Mouse (Mus musculus) telencephalon, adult 2 months (tissue): ENCODE measurements around the gene Ciz1.

Source experiments
- DNase-seq: peaks from one replicate; pipeline ENCODE4 v3.0.0-alpha.2; 2011; ENCODE audit warnings: low read depth, low spot score

The Ciz1 gene

GRCm38 (mm10) chr2:32376963-32377362 is 24.8 kb downstream of the Ciz1 start:
- DNase-seq: peak; percentile 68

- no peak for DNase-seq
These were observed 27.9 kb downstream of the Ciz1 start for GRCm38 (mm10) chr2:32380001-32380500.

DNA sequence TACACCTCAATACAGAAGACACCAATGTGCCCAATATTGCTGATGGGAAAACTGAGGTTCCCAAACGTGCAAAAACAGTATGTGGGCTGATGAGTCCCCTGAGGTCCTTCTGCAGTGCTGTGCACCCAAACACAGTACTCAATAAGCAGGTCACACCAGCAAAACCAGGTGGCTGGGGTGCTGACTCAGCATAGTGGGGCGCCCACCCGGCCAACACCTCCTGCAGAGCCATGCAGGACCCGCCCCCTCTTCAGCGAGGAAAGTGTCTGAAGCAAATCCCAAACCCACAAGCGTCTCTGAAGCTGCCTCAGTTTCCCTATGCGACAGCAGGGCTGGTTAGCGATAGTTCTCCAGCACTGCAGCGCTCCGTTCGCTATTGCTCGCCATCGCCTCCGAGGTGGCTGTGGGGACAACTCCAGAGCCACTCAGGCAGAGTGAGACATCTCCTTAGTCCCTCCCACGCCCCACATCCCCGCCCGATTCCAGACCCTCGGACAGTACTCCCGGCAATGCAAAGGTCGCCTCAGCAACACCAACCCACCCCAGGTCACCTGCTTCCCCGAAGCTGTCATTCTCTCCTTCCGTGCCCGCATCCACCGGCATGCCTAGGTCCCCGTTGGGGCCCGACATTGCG is 29.1 kb downstream of the Ciz1 start:
- no peak for DNase-seq

- peak; percentile 81 for DNase-seq
These were observed 29.7 kb downstream of the Ciz1 start, which contains the start of gene 1110008P14Rik for GRCm38 (mm10) chr2:32381775-32382223. Gene 1110008P14Rik (minus strand): TSS chr2:32381938.

- peak; percentile 52 for DNase-seq
These were observed 30.6 kb downstream of the Ciz1 start for GRCm38 (mm10) chr2:32382689-32383088.

DNA sequence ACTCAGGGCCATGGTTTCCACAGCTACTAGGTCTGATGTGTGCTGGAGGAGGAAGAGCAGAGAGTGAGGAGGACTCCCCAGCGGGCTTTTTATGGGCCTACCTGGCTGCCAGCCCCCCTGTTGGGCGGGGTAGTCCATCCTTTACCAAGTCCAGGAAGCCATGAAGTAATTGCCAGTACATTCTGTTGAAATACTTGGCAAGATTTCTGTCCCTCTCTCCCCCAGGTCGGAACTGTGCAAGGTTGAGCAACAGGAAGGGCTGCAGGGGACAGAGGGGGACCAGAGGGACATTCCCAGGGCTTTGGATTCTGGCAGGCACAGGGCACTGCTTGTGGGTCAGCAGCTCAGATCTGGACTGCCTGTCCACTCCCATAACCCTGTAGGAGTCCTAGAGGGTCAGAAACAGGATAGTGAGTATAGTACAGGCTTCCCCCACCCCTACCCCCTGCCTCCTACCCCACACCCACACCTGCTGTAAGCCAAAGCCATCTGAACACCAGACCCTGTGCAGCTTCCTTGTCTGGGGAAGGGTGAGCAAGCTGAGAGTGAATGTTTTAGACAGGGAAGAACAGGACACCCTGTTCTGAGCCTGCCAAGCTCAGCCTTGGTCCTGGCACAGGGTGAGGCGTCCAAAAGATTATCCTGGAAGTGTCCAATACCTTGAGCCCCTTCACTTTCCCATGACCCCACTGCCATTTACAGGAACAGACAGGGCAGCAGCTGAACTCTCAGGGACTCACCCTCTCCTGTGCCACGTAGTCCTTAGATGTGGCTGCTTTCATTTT is 35.8 kb downstream of the Ciz1 start, which contains the start of gene Lcn2:
Lcn2 (minus strand) TSS at position 547 of the 785 bp plus-strand sequence.
- DNase-seq: no peak

GRCm38 (mm10) chr2:32389157-32389556 is 37.0 kb downstream of the Ciz1 start:
- no peak for DNase-seq

- DNase-seq: no peak
These were observed 38.7 kb downstream of the Ciz1 start for GRCm38 (mm10) chr2:32390871-32391270.

- no peak for DNase-seq
These were observed 39.9 kb downstream of the Ciz1 start for GRCm38 (mm10) chr2:32392063-32392462.

GRCm38 (mm10) chr2:32394973-32395372 is 42.8 kb downstream of the Ciz1 start:
- no peak for DNase-seq

DNA sequence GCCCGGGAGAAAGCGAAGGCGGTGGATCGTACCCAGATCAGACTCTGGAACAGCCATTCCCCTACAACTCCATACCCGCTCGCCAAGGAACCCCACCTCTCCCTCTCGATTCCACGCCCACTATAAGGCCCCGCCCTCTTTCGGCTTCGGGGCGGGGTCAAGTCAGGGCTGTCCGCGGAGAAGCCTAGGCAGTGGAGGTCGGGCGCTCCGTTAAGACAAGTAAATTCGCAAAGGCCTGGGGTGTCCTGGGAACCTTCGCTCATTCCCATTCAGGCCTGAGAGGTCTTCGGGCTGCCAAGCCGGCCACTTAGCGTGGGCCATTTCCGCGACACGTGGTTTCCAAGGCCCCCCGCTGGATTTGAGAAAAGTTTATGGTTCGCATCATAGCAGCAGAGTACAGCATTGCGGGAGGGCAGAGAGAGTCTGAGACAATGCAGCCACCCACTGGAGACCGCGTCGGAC is 43.4 kb downstream of the Ciz1 start, which contains the start of gene Ptges2:
Ptges2 (plus strand) TSS at position 413 of the 462 bp plus-strand sequence.
- DNase-seq: peak; percentile 95

DNA sequence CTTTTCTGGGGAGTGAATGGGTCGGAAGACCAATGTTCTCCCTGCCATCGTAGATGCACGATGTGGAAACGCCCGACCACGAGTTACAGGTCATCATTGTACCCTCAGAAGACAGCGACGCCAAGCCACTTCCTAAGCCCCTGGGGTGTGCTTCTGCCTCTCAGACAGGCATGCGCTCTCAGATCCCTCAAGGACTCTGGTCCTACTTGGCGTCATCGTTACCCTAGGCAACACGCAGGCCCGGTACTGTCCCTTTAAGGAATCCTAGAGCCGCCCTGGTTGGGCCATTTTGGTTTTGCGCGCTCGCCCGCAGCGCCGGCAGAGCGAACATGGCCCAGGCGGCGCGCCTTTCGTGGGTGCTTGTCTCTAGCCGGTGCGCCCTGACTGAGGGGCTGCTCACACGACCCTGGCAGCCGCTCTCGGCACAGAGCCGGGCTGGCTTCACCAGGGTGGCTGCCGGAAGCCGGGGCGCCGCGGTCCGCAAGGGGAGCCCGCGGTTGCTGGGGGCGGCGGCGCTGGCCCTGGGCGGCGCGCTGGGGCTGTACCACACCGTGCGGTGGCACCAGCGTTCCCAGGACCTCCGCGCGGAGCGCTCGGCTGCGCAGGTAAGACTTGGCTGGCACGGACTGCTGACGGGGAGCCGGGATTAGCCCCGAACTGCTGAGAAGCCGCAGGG is 44.0 kb downstream of the Ciz1 start:
- peak; percentile 97 for DNase-seq

GRCm38 (mm10) chr2:32396695-32397094 is 44.6 kb downstream of the Ciz1 start:
- DNase-seq: no peak

GRCm38 (mm10) chr2:32404663-32405062 is 52.5 kb downstream of the Ciz1 start:
- peak; percentile 93 for DNase-seq

DNA sequence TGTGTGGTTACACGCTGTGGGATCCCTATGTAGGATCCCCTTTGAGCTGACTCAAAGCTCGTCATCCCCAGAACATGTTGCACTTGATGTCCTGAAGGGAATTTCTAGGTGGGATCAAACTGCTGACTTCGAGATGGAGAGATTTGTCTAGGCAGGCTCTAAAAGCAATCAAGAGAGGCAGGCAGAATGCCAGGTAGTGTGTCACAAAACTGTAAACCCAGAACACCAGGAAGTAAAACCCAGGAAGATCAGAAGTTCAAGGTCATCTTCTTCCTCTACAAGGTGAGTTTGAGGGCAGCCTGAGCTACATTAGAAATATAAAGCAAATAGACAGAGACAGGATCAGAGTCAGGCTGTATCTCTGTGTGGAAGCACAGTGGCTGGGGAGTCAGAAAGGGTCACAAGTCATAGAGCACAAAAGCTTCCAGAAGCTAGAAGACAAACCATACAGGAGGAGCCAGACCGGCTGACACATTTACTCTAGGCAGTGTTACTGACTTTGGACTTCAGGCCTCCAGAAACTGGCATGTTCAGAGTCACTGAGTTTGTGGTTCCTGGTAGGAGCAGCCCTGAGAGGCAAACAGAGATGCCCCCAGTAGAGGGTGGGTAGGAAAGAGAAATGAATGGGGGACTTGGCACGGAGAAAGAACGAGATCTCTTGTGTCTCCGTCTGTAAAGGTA is 55.2 kb downstream of the Ciz1 start:
- DNase-seq: no peak

GRCm38 (mm10) chr2:32408429-32409424 is 56.6 kb downstream of the Ciz1 start:
- no peak for DNase-seq

DNA sequence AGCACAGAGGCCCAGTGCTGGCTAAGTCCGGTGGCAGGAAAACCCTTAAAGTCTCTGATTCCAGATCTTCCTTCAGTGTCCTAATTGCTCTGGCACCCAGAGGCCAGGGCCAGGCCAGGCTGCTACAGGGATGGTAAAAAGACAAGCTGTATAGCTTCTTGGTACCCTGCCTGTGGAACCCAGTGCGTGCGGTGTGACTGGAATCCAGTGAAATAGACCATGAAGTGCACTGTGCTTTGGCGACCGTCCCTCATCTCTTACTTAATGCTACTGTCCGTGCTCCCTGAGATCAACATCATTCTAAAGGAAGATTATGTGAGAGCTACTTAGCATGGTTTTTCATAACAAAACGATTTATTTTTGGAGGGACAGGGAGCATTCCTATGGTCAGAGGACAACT is 59.3 kb downstream of the Ciz1 start:
- no peak for DNase-seq

DNA sequence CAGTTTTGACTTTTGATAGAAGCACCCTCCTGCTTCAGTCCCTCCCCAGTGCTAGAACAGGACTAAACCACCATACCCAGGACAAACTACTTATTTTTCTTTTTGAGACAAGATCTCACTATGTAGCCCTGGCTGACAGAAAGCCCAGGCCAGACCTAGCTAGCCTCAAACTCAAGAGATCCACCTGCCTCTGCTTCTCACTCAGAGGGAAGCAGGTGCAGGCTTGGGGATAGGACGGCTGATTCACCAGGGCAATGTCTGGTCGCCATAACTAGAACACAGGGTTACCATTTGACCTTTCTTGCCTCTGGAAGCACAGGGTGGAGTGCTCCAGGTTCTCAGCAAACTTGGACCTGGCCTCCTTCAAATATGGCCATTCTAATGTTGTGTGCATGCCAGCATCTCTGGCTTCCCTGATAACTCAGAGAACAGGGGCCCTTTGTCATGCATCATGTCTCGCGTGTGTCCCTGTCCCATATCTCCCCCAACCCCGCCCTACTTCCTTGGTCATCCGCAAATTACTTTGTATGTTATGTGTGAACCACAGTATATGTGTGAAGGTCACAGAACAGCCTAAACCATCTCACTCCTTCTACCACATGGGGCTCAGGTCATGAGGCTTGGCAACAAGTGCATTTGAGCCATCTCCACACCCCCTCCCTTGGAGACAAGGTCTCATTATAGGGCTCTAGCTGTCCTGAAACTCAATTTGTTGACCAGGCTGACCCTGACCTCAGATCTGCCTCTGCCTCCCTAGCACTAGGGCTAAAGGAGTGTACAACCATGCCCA is 60.8 kb downstream of the Ciz1 start:
- no peak for DNase-seq

DNA sequence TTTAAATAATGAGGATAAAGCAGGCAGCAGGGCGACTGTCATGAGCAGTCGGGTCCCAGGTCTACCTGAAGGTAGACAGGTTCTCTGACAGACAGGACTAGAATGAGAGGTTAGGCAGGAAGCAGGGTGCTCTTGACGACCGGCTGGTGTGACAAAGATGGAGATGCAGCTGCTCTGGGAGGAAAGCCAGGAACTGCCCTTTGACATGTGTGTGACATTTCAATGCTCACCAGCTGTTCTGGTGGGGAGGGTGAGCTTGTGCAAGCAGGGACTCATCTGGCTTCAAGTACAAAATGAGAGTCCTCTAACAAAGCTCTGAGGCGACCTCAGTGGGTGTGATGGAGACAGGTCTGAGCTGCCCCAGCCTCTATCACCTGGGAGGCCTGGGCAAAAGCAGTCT is 61.8 kb downstream of the Ciz1 start:
- no peak for DNase-seq
